Mouse (Mus musculus) CH12.LX (cell line): ENCODE data around the gene Ddx4. TPM values are rescaled to one million over a fixed set of nuclear protein-coding genes. Genes with fewer than 3 reads are reported as not detected.

Experiments
- DNase-seq: peaks from one replicate; pipeline ENCODE4 v3.0.0-alpha.2; 2013; ENCODE audit errors: extremely low read depth
- H3K27ac ChIP-seq: 2 replicates; pipeline ENCODE4 v1.5.1; 2012; ENCODE audit warnings: low read depth, mild to moderate bottlenecking, control low read depth, moderate library complexity; ENCODE audit not compliant: insufficient read depth
- H3K27me3 ChIP-seq: replicated peaks from 2 replicates; pipeline ENCODE3; 2012; ENCODE audit warnings: inconsistent platforms
- H3K36me3 ChIP-seq, 2 experiments: replicated peaks in 1 of 2; 2 replicates each; pipeline versions ENCODE3 to v1.6.1; 2012; ENCODE audit warnings: inconsistent platforms in 1 of 2, low read length in 1 of 2, mild to moderate bottlenecking in 1 of 2, mixed read lengths in 1 of 2, moderate library complexity in 1 of 2; ENCODE audit not compliant: control insufficient read depth in 1 of 2, insufficient read depth in 1 of 2
- H3K4me1 ChIP-seq, 2 experiments: 2 replicates each; pipeline ENCODE4 v1.6.1; 2012; ENCODE audit warnings: inconsistent platforms in 1 of 2, moderate library complexity in 1 of 2; ENCODE audit not compliant: insufficient read depth in 2 of 2, control insufficient read depth in 1 of 2
- H3K4me2 ChIP-seq: 2 replicates; pipeline ENCODE4 v1.6.1; 2012; ENCODE audit warnings: low read depth, mild to moderate bottlenecking, control low read depth; ENCODE audit not compliant: poor library complexity, insufficient read depth, severe bottlenecking
- H3K4me3 ChIP-seq, 3 experiments: fragments of 150-350 bp in 1 of 3; sonication (generic) in 1 of 3; replicated peaks in 1 of 3; 2 replicates each; pipeline versions ENCODE3 to v1.5.1; 2011 to 2012; ENCODE audit warnings: low read depth in 2 of 3, low read length in 2 of 3, mild to moderate bottlenecking in 2 of 3, moderate library complexity in 2 of 3, control low read depth in 1 of 3, improper control_type of control experiment in 1 of 3, inconsistent platforms in 1 of 3, mixed read lengths in 1 of 3; ENCODE audit not compliant: poor library complexity in 1 of 3
- H3K79me2 ChIP-seq: replicated peaks from 2 replicates; pipeline ENCODE4 v1.6.1; 2012; ENCODE audit warnings: mild to moderate bottlenecking, moderate library complexity; ENCODE audit not compliant: control insufficient read depth, poor library complexity, insufficient read depth, severe bottlenecking; ENCODE audit errors: extremely low read depth
- H3K9ac ChIP-seq: 2 replicates; pipeline ENCODE4 v1.6.1; 2012; ENCODE audit warnings: low read depth, mild to moderate bottlenecking, control low read depth, moderate library complexity; ENCODE audit not compliant: insufficient read depth
- H3K9me3 ChIP-seq: replicated peaks from 2 replicates; pipeline ENCODE3; 2012; ENCODE audit warnings: low read length, inconsistent platforms, mixed read lengths
- CHD2 ChIP-seq: IDR thresholded peaks from 2 replicates; pipeline ENCODE4 v1.6.1; 2011; ENCODE audit warnings: low read length, improper control_type of control experiment
- E2F4 ChIP-seq: IDR thresholded peaks from 2 replicates; pipeline ENCODE4 v1.6.1; 2011; ENCODE audit warnings: low read depth, low read length, improper control_type of control experiment; ENCODE audit not compliant: insufficient replicate concordance
- ELF1 ChIP-seq: IDR thresholded peaks from 2 replicates; pipeline ENCODE4 v1.6.1; 2014; ENCODE audit warnings: low read depth, mild to moderate bottlenecking, inconsistent platforms, low read length, improper control_type of control experiment
- EP300 ChIP-seq: IDR thresholded peaks from 2 replicates; pipeline ENCODE4 v1.6.1; 2011; ENCODE audit warnings: low read length, improper control_type of control experiment
- HCFC1 ChIP-seq: IDR thresholded peaks from 2 replicates; pipeline ENCODE4 v1.6.1; 2012; ENCODE audit warnings: low read depth, mild to moderate bottlenecking, inconsistent platforms, low read length, improper control_type of control experiment
- IRF4 ChIP-seq: IDR thresholded peaks from 2 replicates; pipeline ENCODE4 v1.6.1; 2014; ENCODE audit warnings: low read depth, mild to moderate bottlenecking, inconsistent platforms, low read length, improper control_type of control experiment
- JUND ChIP-seq: conservative IDR thresholded peaks from 2 replicates; pipeline ENCODE4 v1.6.1; 2011; ENCODE audit warnings: low read depth, low read length, improper control_type of control experiment
- MAX ChIP-seq: IDR thresholded peaks from 2 replicates; pipeline ENCODE4 v1.6.1; 2011; ENCODE audit warnings: low read length, improper control_type of control experiment
- MAZ ChIP-seq: IDR thresholded peaks from 2 replicates; pipeline ENCODE4 v1.6.1; 2012; ENCODE audit warnings: low read depth, mild to moderate bottlenecking, inconsistent platforms, low read length, improper control_type of control experiment, moderate library complexity
- MXI1 ChIP-seq: IDR thresholded peaks from 2 replicates; pipeline ENCODE4 v1.6.1; 2011; ENCODE audit warnings: mild to moderate bottlenecking, low read depth, low read length, improper control_type of control experiment
- MYC ChIP-seq: IDR thresholded peaks from 2 replicates; pipeline ENCODE4 v1.6.1; 2011; ENCODE audit warnings: low read depth, mild to moderate bottlenecking, improper control_type of control experiment, low read length
- POLR2A ChIP-seq: IDR thresholded peaks from 2 replicates; pipeline ENCODE4 v1.6.1; 2011; ENCODE audit warnings: low read depth, mild to moderate bottlenecking, improper control_type of control experiment, low read length
- POLR2AphosphoS2 ChIP-seq: IDR thresholded peaks from 2 replicates; pipeline ENCODE4 v1.6.1; 2011; ENCODE audit warnings: low read depth, low read length, improper control_type of control experiment
- SIN3A ChIP-seq: IDR thresholded peaks from 2 replicates; pipeline ENCODE4 v1.6.1; 2012; ENCODE audit warnings: low read length, improper control_type of control experiment, inconsistent platforms
- TBP ChIP-seq: conservative IDR thresholded peaks from 2 replicates; pipeline ENCODE4 v1.6.1; 2011; ENCODE audit warnings: low read depth, low read length, improper control_type of control experiment
- USF1 ChIP-seq: IDR thresholded peaks from 2 replicates; pipeline ENCODE4 v1.6.1; 2014; ENCODE audit warnings: low read depth, mild to moderate bottlenecking, inconsistent platforms, low read length, improper control_type of control experiment
- USF2 ChIP-seq: conservative IDR thresholded peaks from 2 replicates; pipeline ENCODE4 v1.6.1; 2011; ENCODE audit warnings: low read depth, low read length, improper control_type of control experiment
- ZMIZ1 ChIP-seq: IDR thresholded peaks from 2 replicates; pipeline ENCODE4 v1.6.1; 2012; ENCODE audit warnings: low read depth, mild to moderate bottlenecking, inconsistent platforms, low read length, improper control_type of control experiment
- ZNF384 ChIP-seq: IDR thresholded peaks from 2 replicates; pipeline ENCODE4 v1.6.1; 2012; ENCODE audit warnings: low read depth, low read length, improper control_type of control experiment, inconsistent platforms
- dilution Hi-C: fragments of 300-500 bp; cut with MboI; formaldehyde crosslinking; loops from 2 replicates; pipeline ENCODE4 v1.14.3; 2020; ENCODE audit warnings: low sequenced_read_pairs; ENCODE audit not compliant: extremely low pct_unique_long_range_greater_than_20kb, extremely low pct_ligation_motif_present
- in situ Hi-C: fragments of 300-500 bp; cut with MboI; formaldehyde crosslinking; loops from 3 replicates; pipeline ENCODE4 v1.14.3; 2019; ENCODE audit warnings: low sequenced_read_pairs, low pct_ligation_motif_present, low pct_unique_long_range_greater_than_20kb, mixed read lengths
- polyA plus RNA-seq: library from polyadenylated mRNA; unstranded; fragments of >175 nt; gene quantifications from 2 replicates; pipeline ENCODE4 v1.2.1, GENCODE M21; 2012; ENCODE audit warnings: low read depth; ENCODE audit not compliant: insufficient read length
- total RNA-seq, 2 experiments: library from RNA; depleted of rRNA; stranded (reverse); fragments of 300-350 nt in 1 of 2; fragments of >200 nt in 1 of 2; gene quantifications; 2 replicates each; pipeline ENCODE4 v1.2.3; 2012 to 2014

The Ddx4 gene
- total and polyA plus RNA-seq, 3 experiments = 0.08 to 0.35 (median 0.27) TPM

DNA sequence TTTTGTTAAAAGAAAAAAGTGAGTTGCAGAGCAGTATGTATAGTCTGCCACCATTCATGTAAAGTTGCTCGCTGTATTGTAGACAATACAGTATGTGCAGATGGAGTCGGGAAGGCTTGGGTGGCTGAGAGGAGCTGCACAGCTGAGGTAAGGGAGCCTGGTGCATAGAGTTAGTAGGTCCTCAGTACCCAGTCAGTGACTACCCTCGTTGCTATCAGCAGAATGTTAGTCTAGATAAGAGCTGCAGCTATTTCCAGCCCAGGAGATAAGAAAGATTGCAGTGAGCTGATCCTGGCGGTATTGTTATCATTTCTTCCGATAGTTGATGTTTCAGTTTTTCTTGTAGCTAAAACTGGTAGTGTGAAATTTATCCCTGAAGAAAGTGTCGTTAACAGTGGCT lies 20.5 kb upstream of the Ddx4 start:
- H3K4me2 ChIP-seq = no peak overlapping the region
- no peak overlapping the region for H3K4me3 ChIP-seq
- H3K27ac ChIP-seq = no peak overlapping the region
- TF ChIP-seq USF2 (no peak), ZMIZ1 (no peak), MAZ (no peak), USF1 (no peak)
- dilution Hi-C loops (no loop called here), in situ Hi-C loops (loop anchor here (10.0 kb wide), 2 partner anchors 202 to 362 kb away; partner anchors contain the start of gene Cdc20b)
- DNase-seq = no peak
- H3K9ac ChIP-seq = no peak overlapping the region
- H3K27me3 ChIP-seq = no peaks in the 10 kb centered on the region
- 0 out of 2 replicates have a peak, but pooled peaks cover under 1% of the 10 kb centered on the region for H3K79me2 ChIP-seq
- peaks cover 25 to 47% of the 10 kb centered on the region in 2 experiments for H3K36me3 ChIP-seq
- no peaks in the 10 kb centered on the region for H3K9me3 ChIP-seq
- peaks cover under 1 to 19% of the 10 kb centered on the region in 2 experiments; a peak in 2 of 4 replicates for H3K4me1 ChIP-seq

DNA sequence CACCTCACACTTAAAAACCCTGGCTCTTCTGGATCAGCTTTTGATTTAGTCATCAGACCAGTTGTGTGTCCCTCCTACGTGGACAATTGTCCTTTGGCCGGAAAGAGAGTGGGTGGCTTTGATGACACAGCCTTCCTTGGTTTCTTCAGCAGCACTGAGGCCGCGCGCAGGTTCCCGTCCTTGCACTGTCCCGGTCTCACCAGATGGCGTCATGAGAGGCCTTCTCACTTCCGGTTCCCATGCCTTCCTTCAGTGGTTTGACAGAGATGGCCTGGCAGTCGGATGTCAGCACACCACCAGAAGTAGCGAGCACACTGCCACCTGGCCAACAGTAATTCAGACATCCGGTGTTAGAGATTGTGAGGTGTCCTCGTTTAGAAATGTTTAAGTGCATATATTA lies 19.4 kb upstream of the Ddx4 start:
- Histone ChIP-seq H3K4me1 (peaks cover 4 to 25% of the 10 kb centered on the region in 2 experiments; a peak in 2 of 4 replicates), H3K9me3 (no peaks in the 10 kb centered on the region), H3K79me2 (0 out of 2 replicates have a peak, but pooled peaks cover 3% of the 10 kb centered on the region), H3K4me3 (no peak overlapping the region)
- DNase-seq = no peak
- dilution Hi-C loops = no loop called here
- TF ChIP-seq MXI1 (no peak), SIN3A (no peak), E2F4 (no peak), ELF1 (no peak), USF2 (no peak), POLR2AphosphoS2 (no peak), ZNF384 (no peak)
- TF ChIP-seq, all 38 proteins: peak for 0
- no peak overlapping the region for H3K9ac ChIP-seq
- in situ Hi-C loops = loop anchor here (10.0 kb wide), 2 partner anchors 203 to 363 kb away; partner anchors contain the start of gene Cdc20b
- no peaks in the 10 kb centered on the region for H3K27me3 ChIP-seq
- peaks cover 22 to 41% of the 10 kb centered on the region in 2 experiments for H3K36me3 ChIP-seq
- no peak overlapping the region for H3K27ac ChIP-seq
- H3K4me2 ChIP-seq = no peak overlapping the region

DNA sequence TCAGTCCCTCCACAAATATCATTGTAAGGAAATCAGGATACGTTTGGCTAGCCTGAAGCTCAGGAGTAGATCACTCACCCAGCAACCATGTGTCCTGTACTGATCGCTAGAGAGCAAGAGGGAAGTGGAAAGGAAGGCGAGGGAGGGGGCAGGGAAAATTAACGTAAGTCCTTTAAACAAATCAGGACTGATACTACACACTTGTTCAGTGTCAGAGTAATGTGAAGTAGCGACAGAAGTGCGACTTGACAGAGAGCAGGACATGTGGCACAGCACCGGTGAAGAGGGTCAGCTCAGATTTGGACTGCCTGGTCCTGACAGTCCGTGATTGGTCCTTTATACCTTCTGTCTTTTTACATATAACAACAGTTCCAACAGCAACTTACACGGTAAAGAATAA lies 14.9 kb upstream of the Ddx4 start:
- Histone ChIP-seq H3K4me2 (peak overlapping the region; percentile 87), H3K27ac (peak overlapping the region; percentile 98), H3K9ac (peak overlapping the region; percentile 32; the same call in 1 of the 2 replicates), H3K4me3 (peak overlapping the region; percentile 45 to 49 (median 47)), H3K4me1 (peaks cover 6 to 40% of the 10 kb centered on the region in 2 experiments; a peak in 3 of 4 replicates), H3K9me3 (no peaks in the 10 kb centered on the region), H3K36me3 (peaks cover 18 to 26% of the 10 kb centered on the region in 2 experiments), H3K27me3 (no peaks in the 10 kb centered on the region), H3K79me2 (0 out of 2 replicates have a peak, but pooled peaks cover 3% of the 10 kb centered on the region)
- TF ChIP-seq MAX (peak; percentile 24; the same call in 1 of the 2 replicates), TBP (peak; percentile 72), POLR2AphosphoS2 (peak; percentile 22; the same call in 1 of the 2 replicates), CHD2 (peak; percentile 60), HCFC1 (no peak), MYC (peak; percentile 72; the same call in 1 of the 2 replicates), EP300 (peak; percentile 15; the same call in 1 of the 2 replicates), POLR2A (peak; percentile 62), JUND (no peak), IRF4 (0 out of 2 replicates have a peak, but pooled peaks have one; percentile 8), MXI1 (peak; percentile 51; the same call in 1 of the 2 replicates)
- in situ Hi-C loops (no loop called here), dilution Hi-C loops (no loop called here)
- peak; percentile 87 for DNase-seq
